Mouse (Mus musculus) cerebellum, postnatal 14 days (tissue): ENCODE results near the gene Dyrk1a.
"Not testable (repeated sequence)": the region's sequence is repeated elsewhere in the genome, so short reads cannot be mapped to it uniquely, and the experiment has no call there.

Source experiments
- DNase-seq, 2 experiments: peaks; one replicate each; pipeline ENCODE4 v3.0.0; 2021; ENCODE audit warnings: mixed read lengths in 2 of 2

Gene Dyrk1a

GRCm38 (mm10) chr16:94641799-94642198, 72.0 kb downstream of the Dyrk1a start:
- no peak for DNase-seq

DNA sequence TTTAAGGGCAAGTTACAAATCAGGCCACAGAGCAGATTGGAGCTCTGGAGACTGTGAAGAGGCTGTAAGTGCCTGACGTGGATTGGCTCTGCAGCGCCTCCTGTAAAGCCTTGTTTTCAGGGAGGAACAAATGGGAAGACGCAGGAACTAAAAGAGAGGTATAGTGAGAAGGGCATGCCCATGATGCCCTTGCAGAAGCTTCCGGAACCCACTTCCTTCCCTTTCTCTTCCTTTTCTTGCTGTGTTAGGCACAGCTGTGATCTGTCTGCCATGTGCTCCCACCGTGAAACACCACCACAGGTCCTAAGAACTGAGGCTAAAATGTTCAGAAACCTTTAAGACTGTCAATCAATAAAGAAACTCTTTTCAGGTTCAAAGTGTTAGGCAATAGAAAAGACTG, 77.3 kb downstream of the Dyrk1a start:
- no peak for DNase-seq

GRCm38 (mm10) chr16:94647925-94648324, 78.1 kb downstream of the Dyrk1a start:
- DNase-seq, result no peak

- no peak for DNase-seq
Observed at GRCm38 (mm10) chr16:94649861-94650260, 80.1 kb downstream of the Dyrk1a start.

DNA sequence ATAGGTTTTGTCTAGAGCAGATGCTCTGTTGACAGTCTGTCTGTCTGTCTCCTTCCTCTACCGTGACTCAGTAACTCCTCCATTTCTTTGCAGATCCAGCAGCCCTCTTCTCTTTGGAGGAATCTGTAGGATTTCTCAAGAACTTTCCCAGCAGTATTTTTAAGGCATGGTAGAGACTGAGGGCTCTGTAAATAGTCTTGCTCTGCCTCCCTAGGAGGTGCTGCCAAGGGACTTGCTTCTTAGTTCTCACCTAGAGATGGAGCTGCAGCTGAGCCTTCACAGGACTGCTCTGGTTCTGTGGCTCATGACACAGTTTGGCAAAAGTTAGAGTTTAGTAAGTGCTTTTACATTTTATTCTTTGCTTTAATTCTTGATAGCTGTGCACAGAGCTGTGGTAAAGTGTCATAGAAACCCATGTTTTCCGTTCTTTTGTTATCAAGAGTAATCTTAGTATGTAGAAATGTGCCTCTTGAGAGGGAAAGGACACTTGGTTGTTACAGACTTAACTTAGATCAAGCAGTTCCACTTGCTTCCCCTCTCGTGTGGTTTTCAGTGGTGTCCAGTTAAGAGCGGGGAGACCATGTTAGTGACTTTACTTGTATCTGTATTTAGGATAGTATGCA, 82.4 kb downstream of the Dyrk1a start:
- no peak for DNase-seq

DNA sequence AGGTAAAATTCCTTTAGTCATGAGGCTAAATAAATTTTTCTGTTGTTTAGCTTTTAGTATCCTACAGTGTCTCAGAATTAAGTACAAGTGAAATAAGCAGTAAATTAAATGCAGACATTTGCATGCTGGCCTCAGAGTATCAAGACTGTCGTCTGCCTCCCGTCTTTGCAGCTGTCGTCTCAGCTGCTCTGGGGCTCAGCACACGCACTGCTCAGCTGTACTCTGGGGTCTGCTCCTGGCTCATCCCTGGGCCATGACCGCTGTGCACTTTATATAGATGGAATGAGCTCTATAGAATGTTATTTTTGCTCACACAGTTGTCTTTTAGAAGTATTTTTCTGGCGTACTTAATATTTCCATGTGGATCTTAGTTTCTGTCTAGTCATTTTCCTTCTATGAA, 85.3 kb downstream of the Dyrk1a start:
- DNase-seq, result no peak

DNA sequence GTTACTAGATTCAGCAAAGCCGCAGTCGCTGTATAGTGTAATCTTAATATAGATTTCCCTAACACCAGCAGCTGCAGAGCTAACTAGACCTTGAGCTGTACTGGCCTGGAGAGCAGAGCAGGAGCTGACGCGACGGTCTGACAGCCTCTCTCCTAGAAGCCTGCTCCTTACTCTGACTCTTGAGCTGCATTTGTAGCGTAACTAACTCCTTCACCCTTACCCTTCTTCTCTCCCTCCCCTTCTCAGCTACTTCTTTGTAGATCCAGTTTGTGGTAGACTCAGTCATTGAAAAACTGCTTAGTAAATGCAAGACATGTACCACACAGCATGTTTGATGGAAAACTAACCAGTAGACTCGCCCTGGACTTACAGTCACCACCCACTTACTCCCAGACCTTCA, 87.1 kb downstream of the Dyrk1a start:
- no peak for DNase-seq

GRCm38 (mm10) chr16:94659394-94659793, 89.6 kb downstream of the Dyrk1a start:
- peak; percentile 67 to 73 for DNase-seq

GRCm38 (mm10) chr16:94660221-94660620, 90.4 kb downstream of the Dyrk1a start:
- no peak for DNase-seq

DNA sequence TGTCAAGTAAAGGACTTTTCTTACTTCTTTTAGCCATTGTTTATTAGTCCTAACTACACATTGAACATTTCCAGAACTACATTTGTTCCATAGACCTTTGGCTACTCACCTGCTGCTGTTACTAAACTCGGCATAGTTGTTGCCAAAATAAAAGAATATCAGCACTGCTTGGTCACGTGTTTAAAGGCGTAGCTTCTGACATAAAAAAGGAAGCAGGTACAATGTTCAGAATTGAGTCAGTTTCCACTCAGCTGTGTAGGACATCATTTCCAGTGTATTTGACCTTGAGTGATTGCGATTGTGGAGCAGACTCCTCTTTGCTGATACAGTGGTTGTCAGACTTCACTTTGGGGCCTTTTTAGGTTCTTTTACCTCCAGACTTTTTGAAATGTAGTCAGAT, 97.7 kb downstream of the Dyrk1a start:
- DNase-seq, result no peak

GRCm38 (mm10) chr16:94671313-94671712, 101.5 kb downstream of the Dyrk1a start:
- no peak for DNase-seq

DNA sequence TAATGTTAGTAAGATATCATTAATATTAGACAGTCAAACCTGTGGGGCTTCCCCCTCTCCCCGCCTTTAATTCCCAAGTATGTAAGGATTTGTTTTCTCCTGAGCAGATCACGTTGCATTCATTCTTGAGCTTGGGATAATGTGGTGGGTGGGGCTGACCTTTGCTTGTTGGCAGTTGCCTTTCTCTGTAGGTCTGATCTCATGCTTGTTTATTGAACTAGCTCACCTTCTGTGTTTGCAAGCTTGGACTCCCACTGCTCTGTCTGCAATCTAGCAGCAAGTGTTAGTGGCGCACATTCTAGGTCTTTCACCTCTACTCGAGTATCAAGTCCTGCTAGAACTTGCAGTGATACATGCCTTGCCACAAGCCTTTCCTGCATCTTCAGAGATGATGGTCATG, 111.1 kb downstream of the Dyrk1a start:
- no peak for DNase-seq

- DNase-seq, result no peak
Observed at GRCm38 (mm10) chr16:94681760-94682159, 112.0 kb downstream of the Dyrk1a start.

DNA sequence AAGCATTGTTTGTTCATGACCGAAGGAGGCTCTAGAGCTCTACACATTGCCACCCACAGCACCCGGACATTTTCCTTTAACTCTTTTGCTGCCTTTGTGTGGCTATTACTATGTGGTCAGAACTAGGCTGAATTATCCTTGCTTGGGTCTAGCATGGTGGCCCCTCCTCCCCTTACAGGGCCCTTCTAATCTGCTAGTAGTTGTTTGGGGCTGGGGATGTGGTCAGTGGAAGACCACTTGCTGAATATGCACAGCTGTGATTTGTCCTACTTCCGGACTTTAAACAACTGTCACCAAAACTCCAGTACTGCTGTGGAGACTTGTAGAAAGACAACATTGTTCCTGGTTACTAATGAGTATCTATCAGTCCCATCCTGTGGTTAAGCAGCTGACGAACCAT, 114.2 kb downstream of the Dyrk1a start:
- no peak for DNase-seq

- DNase-seq, result no peak
Observed at GRCm38 (mm10) chr16:94693687-94694305, 124.0 kb downstream of the Dyrk1a start.

DNA sequence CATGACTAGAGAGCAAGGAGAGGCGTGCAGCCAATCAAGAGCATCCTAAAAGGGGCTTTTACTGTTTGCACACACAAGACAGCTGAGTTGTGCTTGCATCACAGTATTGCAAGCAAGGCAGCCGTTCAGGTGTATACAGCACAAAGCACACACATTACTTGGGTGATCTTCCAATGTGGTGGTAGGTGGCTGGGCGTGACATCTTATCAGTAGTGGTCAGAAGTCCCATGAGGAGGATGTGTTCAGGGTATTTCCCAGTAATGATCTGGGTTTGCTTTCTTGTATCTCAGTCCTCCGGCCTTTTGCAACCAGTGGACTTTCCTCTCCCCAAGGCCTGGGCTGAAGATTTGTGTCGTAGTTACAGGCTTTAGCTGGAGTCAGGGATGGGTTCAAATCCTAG, 127.7 kb downstream of the Dyrk1a start:
- no peak for DNase-seq

DNA sequence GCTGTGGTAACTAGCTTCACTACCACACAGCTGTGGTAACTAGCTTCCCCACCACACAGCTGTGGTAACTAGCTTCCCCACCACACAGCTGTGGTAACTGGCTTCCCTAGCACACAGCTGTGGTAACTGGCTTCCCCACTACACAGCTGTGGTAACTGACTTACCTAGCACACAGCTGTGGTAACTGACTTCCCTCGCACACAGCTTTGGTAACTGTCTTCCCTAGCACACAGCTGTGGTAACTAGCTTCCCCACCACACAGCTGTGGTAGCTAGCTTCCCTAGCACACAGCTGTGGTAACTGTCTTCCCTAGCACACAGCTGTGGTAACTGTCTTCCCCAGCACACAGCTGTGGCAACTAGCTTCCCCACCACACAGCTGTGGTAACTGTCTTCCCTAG, 128.4 kb downstream of the Dyrk1a start:
- not testable (repeated sequence) for DNase-seq

DNA sequence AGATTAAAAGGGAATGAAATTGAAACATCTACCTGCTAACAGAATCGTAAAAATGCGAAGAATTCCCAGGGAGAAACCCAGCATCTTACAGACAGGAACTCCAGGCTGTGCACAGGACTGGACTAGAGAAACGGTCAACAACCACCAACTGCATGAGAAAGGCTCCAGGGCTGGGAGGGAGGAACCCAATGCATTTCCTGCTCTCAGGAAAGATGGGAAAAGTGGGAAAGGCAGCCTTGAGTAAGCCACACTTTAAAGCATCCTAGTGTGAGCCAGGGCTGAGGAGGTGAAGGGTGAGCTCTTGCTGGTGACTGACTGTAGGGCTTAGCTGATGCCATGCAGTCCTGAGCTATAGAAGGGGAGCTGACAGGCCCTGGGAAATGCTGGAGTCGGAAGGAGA, 131.3 kb downstream of the Dyrk1a start:
- no peak for DNase-seq

GRCm38 (mm10) chr16:94701971-94702370, 132.2 kb downstream of the Dyrk1a start:
- DNase-seq, result no peak

GRCm38 (mm10) chr16:94713480-94714094, 143.8 kb downstream of the Dyrk1a start:
- peak; percentile 89 to 90 for DNase-seq

DNA sequence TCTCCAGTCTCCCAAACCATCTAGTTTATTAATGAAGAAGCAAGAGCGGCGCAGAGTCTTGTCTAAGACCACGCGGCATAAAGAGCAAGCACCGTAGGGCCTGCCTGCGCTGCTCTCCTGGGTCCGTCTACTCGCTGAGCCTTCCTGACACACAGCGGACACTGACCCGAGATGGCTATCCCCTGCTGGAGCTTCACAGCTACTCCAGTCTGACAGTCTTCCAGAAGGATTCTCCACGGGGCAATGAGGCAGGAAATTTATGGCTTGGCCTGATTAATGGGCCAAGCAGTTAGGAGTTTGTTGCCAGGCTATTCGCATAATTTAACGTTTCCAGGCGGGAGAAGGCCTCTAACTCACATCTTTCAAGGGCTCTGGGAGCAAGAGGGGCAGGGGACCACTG, 144.7 kb downstream of the Dyrk1a start:
- DNase-seq, result peak; percentile 32 to 46

- no peak for DNase-seq
Observed at GRCm38 (mm10) chr16:94717051-94717450, 147.2 kb downstream of the Dyrk1a start.

DNA sequence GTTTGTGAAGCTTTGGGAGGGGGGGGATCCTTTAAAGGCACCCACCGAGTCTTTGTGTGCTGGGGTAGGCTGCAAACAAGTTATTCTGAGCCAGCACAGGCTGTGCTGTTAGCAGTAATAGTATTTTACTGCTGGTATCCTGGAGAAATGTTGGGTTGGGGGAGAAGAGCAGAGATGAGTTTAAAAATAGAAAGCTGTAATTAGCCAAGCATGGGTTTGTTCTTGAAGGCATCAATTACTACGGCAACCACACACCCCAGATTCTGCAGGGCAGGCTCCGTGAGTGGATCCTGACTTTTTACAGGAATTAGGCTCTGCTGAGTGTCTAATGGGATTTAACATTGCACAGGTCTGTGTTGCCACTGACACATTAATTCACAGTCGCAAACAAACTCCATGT, 149.1 kb downstream of the Dyrk1a start:
- DNase-seq, result no peak

GRCm38 (mm10) chr16:94719488-94719887, 149.7 kb downstream of the Dyrk1a start:
- DNase-seq, result no peak
